Mouse (Mus musculus): ENCODE results near the gene Sass6. TPM values are rescaled to one million over a fixed set of nuclear protein-coding genes. Genes with fewer than 3 reads are reported as not detected.

Sass6 gene
- polyA plus RNA-seq, 1 experiment from 2014 or later: 27.0 TPM

- H3K4me1 ChIP-seq: peaks cover 1% of the 10 kb centered on the region; the same call in 1 of the 2 replicates
- WGBS: 90% methylated on average over 5 of the region's 5 CpGs
- H3K4me3 ChIP-seq: no peak overlapping the region
- 0 out of 2 replicates have a peak, but pooled peaks cover 6% of the 10 kb centered on the region for H3K36me3 ChIP-seq
- H3K27ac ChIP-seq: no peak overlapping the region
- no peak for ATAC-seq (ENCODE audit: low FRiP score, low read depth)
- H3K27me3 ChIP-seq: no peaks in the 10 kb centered on the region
- no peak overlapping the region for H3K9ac ChIP-seq
- H3K4me2 ChIP-seq (replicated peaks): no peak overlapping the region
- no peaks in the 10 kb centered on the region for H3K9me3 ChIP-seq
These were observed 6.2 kb downstream of the Sass6 start for GRCm38 (mm10) chr3:116601005-116601404.

- ATAC-seq (ENCODE audit: low FRiP score, low read depth): no peak
- WGBS: 95% methylated on average over 5 of the region's 5 CpGs
- H3K36me3 ChIP-seq: peaks cover 10% of the 10 kb centered on the region
- H3K4me3 ChIP-seq: no peak overlapping the region
- no peaks in the 10 kb centered on the region for H3K27me3 ChIP-seq
- no peak overlapping the region for H3K27ac ChIP-seq
- H3K4me1 ChIP-seq: no peaks in the 10 kb centered on the region
- no peaks in the 10 kb centered on the region for H3K9me3 ChIP-seq
- H3K4me2 ChIP-seq (replicated peaks): no peak overlapping the region
- H3K9ac ChIP-seq: no peak overlapping the region
These were observed 7.0 kb downstream of the Sass6 start for GRCm38 (mm10) chr3:116601781-116602180.

GRCm38 (mm10) chr3:116604570-116604969 is 9.8 kb downstream of the Sass6 start:
- 81% methylated on average over 9 of the region's 9 CpGs for WGBS

GRCm38 (mm10) chr3:116614295-116614892 is 19.6 kb downstream of the Sass6 start, which contains the start of gene Trmt13:
Gene Trmt13 (minus strand): TSS chr3:116614587.
- WGBS: 89% methylated on average over 10 of the region's 10 CpGs
- ATAC-seq (ENCODE audit: low FRiP score, low read depth): no peak
- Histone ChIP-seq H3K9ac (no peak within 1 kb of the TSS), H3K4me3 (no peak within 1 kb of the TSS), H3K9me3 (no peaks in the 10 kb centered on the region), H3K36me3 (peaks cover 58% of the 10 kb centered on the region), H3K27me3 (no peaks in the 10 kb centered on the region), H3K27ac (no peak within 1 kb of the TSS), H3K4me2 (replicated peaks) (no peak within 1 kb of the TSS), H3K4me1 (no peaks in the 10 kb centered on the region)

More at GRCm38 (mm10) chr3:116604570-116604969, 9.8 kb downstream of the Sass6 start:
- H3K27ac ChIP-seq: no peak overlapping the region
- H3K4me2 ChIP-seq (replicated peaks): no peak overlapping the region
- H3K36me3 ChIP-seq: peaks cover 37% of the 10 kb centered on the region
- no peak overlapping the region for H3K4me3 ChIP-seq
- H3K27me3 ChIP-seq: no peaks in the 10 kb centered on the region
- H3K9ac ChIP-seq: no peak overlapping the region
- H3K4me1 ChIP-seq: no peaks in the 10 kb centered on the region
- no peak for ATAC-seq (ENCODE audit: low FRiP score, low read depth)
- H3K9me3 ChIP-seq: no peaks in the 10 kb centered on the region

- H3K9me3 ChIP-seq: no peaks in the 10 kb centered on the region
- 90% methylated on average over 8 of the region's 8 CpGs for WGBS
- no peak overlapping the region for H3K27ac ChIP-seq
- H3K27me3 ChIP-seq: no peaks in the 10 kb centered on the region
- H3K9ac ChIP-seq: no peak overlapping the region
- peaks cover 59% of the 10 kb centered on the region for H3K36me3 ChIP-seq
- ATAC-seq (ENCODE audit: low FRiP score, low read depth): no peak
- H3K4me3 ChIP-seq: no peak overlapping the region
- H3K4me1 ChIP-seq: no peaks in the 10 kb centered on the region
- no peak overlapping the region for H3K4me2 ChIP-seq (replicated peaks)
These were observed 20.7 kb downstream of the Sass6 start for GRCm38 (mm10) chr3:116615318-116616068.

GRCm38 (mm10) chr3:116618855-116619254 is 24.1 kb downstream of the Sass6 start:
- ATAC-seq (ENCODE audit: low FRiP score, low read depth): no peak
- H3K9me3 ChIP-seq: no peaks in the 10 kb centered on the region
- H3K36me3 ChIP-seq: peaks cover 70% of the 10 kb centered on the region
- no peaks in the 10 kb centered on the region for H3K4me1 ChIP-seq
- H3K9ac ChIP-seq: no peak overlapping the region
- H3K27me3 ChIP-seq: no peaks in the 10 kb centered on the region
- no peak overlapping the region for H3K4me2 ChIP-seq (replicated peaks)
- H3K27ac ChIP-seq: no peak overlapping the region
- 86% methylated on average over 6 of the region's 6 CpGs for WGBS
- H3K4me3 ChIP-seq: no peak overlapping the region

GRCm38 (mm10) chr3:116620636-116621370 is 26.0 kb downstream of the Sass6 start:
- Histone ChIP-seq H3K36me3 (peaks cover 52% of the 10 kb centered on the region), H3K27me3 (no peaks in the 10 kb centered on the region), H3K27ac (no peak overlapping the region), H3K4me2 (replicated peaks) (no peak overlapping the region), H3K4me1 (no peaks in the 10 kb centered on the region), H3K4me3 (no peak overlapping the region), H3K9ac (no peak overlapping the region), H3K9me3 (no peaks in the 10 kb centered on the region)
- no peak for ATAC-seq (ENCODE audit: low FRiP score, low read depth)
- WGBS: 95% methylated on average over 7 of the region's 7 CpGs

GRCm38 (mm10) chr3:116622641-116623040 is 27.9 kb downstream of the Sass6 start:
- no peak for ATAC-seq (ENCODE audit: low FRiP score, low read depth)
- WGBS: 92% methylated on average over 7 of the region's 7 CpGs
- Histone ChIP-seq H3K9me3 (no peaks in the 10 kb centered on the region), H3K27ac (no peak overlapping the region), H3K9ac (no peak overlapping the region), H3K4me2 (replicated peaks) (no peak overlapping the region), H3K27me3 (no peaks in the 10 kb centered on the region), H3K4me3 (no peak overlapping the region), H3K36me3 (peaks cover 50% of the 10 kb centered on the region), H3K4me1 (no peaks in the 10 kb centered on the region)

GRCm38 (mm10) chr3:116631459-116631858 is 36.7 kb downstream of the Sass6 start:
- Histone ChIP-seq H3K9ac (no peak overlapping the region), H3K27me3 (no peaks in the 10 kb centered on the region), H3K4me2 (replicated peaks) (no peak overlapping the region), H3K27ac (no peak overlapping the region), H3K9me3 (no peaks in the 10 kb centered on the region), H3K36me3 (peaks cover 71% of the 10 kb centered on the region), H3K4me1 (no peaks in the 10 kb centered on the region), H3K4me3 (no peak overlapping the region)
- ATAC-seq (ENCODE audit: low FRiP score, low read depth): no peak
- 88% methylated on average over 1 of the region's 1 CpGs for WGBS

- H3K9me3 ChIP-seq: no peaks in the 10 kb centered on the region
- H3K27ac ChIP-seq: no peak overlapping the region
- peaks cover 77% of the 10 kb centered on the region for H3K36me3 ChIP-seq
- ATAC-seq (ENCODE audit: low FRiP score, low read depth): no peak
- no peak overlapping the region for H3K4me2 ChIP-seq (replicated peaks)
- H3K4me3 ChIP-seq: no peak overlapping the region
- 88% methylated on average over 3 of the region's 3 CpGs for WGBS
- no peaks in the 10 kb centered on the region for H3K27me3 ChIP-seq
- no peaks in the 10 kb centered on the region for H3K4me1 ChIP-seq
- H3K9ac ChIP-seq: no peak overlapping the region
These were observed 38.2 kb downstream of the Sass6 start for GRCm38 (mm10) chr3:116632971-116633370.

- H3K9me3 ChIP-seq: no peaks in the 10 kb centered on the region
- H3K27me3 ChIP-seq: no peaks in the 10 kb centered on the region
- no peak overlapping the region for H3K9ac ChIP-seq
- H3K4me2 ChIP-seq (replicated peaks): no peak overlapping the region
- H3K36me3 ChIP-seq: peaks cover 84% of the 10 kb centered on the region
- no peaks in the 10 kb centered on the region for H3K4me1 ChIP-seq
- H3K4me3 ChIP-seq: no peak overlapping the region
- no peak for ATAC-seq (ENCODE audit: low FRiP score, low read depth)
- no peak overlapping the region for H3K27ac ChIP-seq
- WGBS: 91% methylated on average over 3 of the region's 3 CpGs
These were observed 39.3 kb downstream of the Sass6 start for GRCm38 (mm10) chr3:116634091-116634490.

- Histone ChIP-seq H3K4me1 (no peaks in the 10 kb centered on the region), H3K4me3 (no peak overlapping the region), H3K4me2 (replicated peaks) (no peak overlapping the region), H3K9ac (no peak overlapping the region), H3K9me3 (no peaks in the 10 kb centered on the region), H3K36me3 (peaks cover 88% of the 10 kb centered on the region), H3K27me3 (no peaks in the 10 kb centered on the region), H3K27ac (no peak overlapping the region)
- ATAC-seq (ENCODE audit: low FRiP score, low read depth): no peak
- 90% methylated on average over 8 of the region's 8 CpGs for WGBS
These were observed 40.1 kb downstream of the Sass6 start for GRCm38 (mm10) chr3:116634853-116635252.
